17 mouse cellular contexts compared by ENCODE assay signal in genomic region chr1:91309366-91310085, GRCm38 (mm10). TPM values are rescaled to one million over a fixed set of nuclear protein-coding genes. Genes with fewer than 3 reads are reported as not detected.
"Had no signal": no experiment of that assay in that cellular context is flagged by ENCODE, and none has a peak within 500 bp of the region (broad histone marks: within the 10 kb centered on the region; RNA-seq: fewer than 3 reads in every experiment).

No protein-coding gene starts in this region.

- DNase-seq: left cerebral cortex, postnatal 4 days; lung, adult 2 months; lung, postnatal 14 days; lung, postnatal 4 days; midbrain, embryonic 14.5 days; thymus, adult 18-20 months; thymus, postnatal 36 days had no signal

- H3K4me3 ChIP-seq: hindbrain, embryonic 15.5 days; intestine, embryonic 15.5 days; limb, embryonic 12.5 days; limb, embryonic 15.5 days had no signal

- H3K9ac ChIP-seq: hindbrain, embryonic 15.5 days; intestine, embryonic 15.5 days; limb, embryonic 12.5 days; limb, embryonic 15.5 days had no signal

- H3K27ac ChIP-seq: hindbrain, embryonic 15.5 days; intestine, embryonic 15.5 days; kidney, postnatal 0 days; limb, embryonic 12.5 days; limb, embryonic 15.5 days had no signal

- H3K9me3 ChIP-seq: hindbrain, embryonic 15.5 days; intestine, embryonic 15.5 days; limb, embryonic 12.5 days; limb, embryonic 15.5 days had no signal

- ATAC-seq: intestine, embryonic 15.5 days had no signal

- H3K4me1 ChIP-seq: hindbrain, embryonic 15.5 days; intestine, embryonic 15.5 days had no signal

- H3K4me2 ChIP-seq: hindbrain, embryonic 15.5 days; intestine, embryonic 15.5 days; limb, embryonic 12.5 days; limb, embryonic 15.5 days; midbrain, embryonic 11.5 days had no signal

- H3K27me3 ChIP-seq: hindbrain, embryonic 15.5 days; intestine, embryonic 15.5 days; limb, embryonic 12.5 days; limb, embryonic 15.5 days had no signal

RNA-seq across cellular contexts. Expression of gene Espnl, which starts 12.3 kb away (rescaled TPM):
- polyA plus RNA-seq: lung, embryonic 16.5 days had no signal

RNA-seq across cellular contexts. Expression of gene Klhl30, which starts 41.3 kb away (rescaled TPM):
- total RNA-seq: left cerebral cortex, postnatal 4 days; megakaryocyte progenitor cell, adult 5-6 weeks had no signal
- polyA plus RNA-seq: midbrain, embryonic 14.5 days; neural tube, embryonic 14.5 days had no signal

RNA-seq across cellular contexts. Expression of gene Erfe, which starts 56.7 kb away (rescaled TPM):
- total RNA-seq: layer of hippocampus, adult 18-20 months had no signal
